Mouse (Mus musculus) MEL (cell line): Measurements from ENCODE around the gene Gls. TPM values are rescaled to one million over a fixed set of nuclear protein-coding genes. Genes with fewer than 3 reads are reported as not detected.

Experiments
- DNase-seq: peaks from one replicate; pipeline ENCODE4 v3.0.0; 2011; ENCODE audit warnings: low read depth, low spot score
- H3K27ac ChIP-seq: 2 replicates; pipeline ENCODE4 v1.5.1; 2012; ENCODE audit warnings: low read depth, mild to moderate bottlenecking, control low read depth, low read length, moderate library complexity; ENCODE audit not compliant: control insufficient read depth
- H3K27me3 ChIP-seq, 2 experiments: fragments of 150-350 bp in 1 of 2; sonication (generic) in 1 of 2; 2 replicates each; pipeline ENCODE4 v1.6.1; 2012; ENCODE audit warnings: low read length in 2 of 2, mild to moderate bottlenecking in 2 of 2, improper control_type of control experiment in 1 of 2, moderate library complexity in 1 of 2; ENCODE audit not compliant: insufficient read depth in 2 of 2, control insufficient read depth in 1 of 2
- H3K36me3 ChIP-seq, 2 experiments: 2 replicates each; pipeline ENCODE4 v1.6.1; 2012 to 2014; ENCODE audit warnings: low read length in 2 of 2, improper control_type of control experiment in 1 of 2, inconsistent platforms in 1 of 2, mild to moderate bottlenecking in 1 of 2; ENCODE audit not compliant: insufficient read depth in 2 of 2, control insufficient read depth in 1 of 2
- H3K4me1 ChIP-seq, 2 experiments: fragments of 150-350 bp in 1 of 2; sonication (generic) in 1 of 2; 2 replicates each; pipeline ENCODE4 v1.6.1; 2012; ENCODE audit warnings: low read length in 2 of 2, improper control_type of control experiment in 1 of 2, mild to moderate bottlenecking in 1 of 2; ENCODE audit not compliant: insufficient read depth in 2 of 2, control insufficient read depth in 1 of 2
- H3K4me3 ChIP-seq, 2 experiments: fragments of 150-350 bp in 1 of 2; sonication (generic) in 1 of 2; 2 replicates each; pipeline ENCODE4 v1.5.1; 2012; ENCODE audit warnings: low read depth in 2 of 2, low read length in 2 of 2, mild to moderate bottlenecking in 2 of 2, moderate library complexity in 2 of 2, control low read depth in 1 of 2, improper control_type of control experiment in 1 of 2; ENCODE audit not compliant: control insufficient read depth in 1 of 2, insufficient read depth in 1 of 2
- H3K79me2 ChIP-seq: 2 replicates; pipeline ENCODE4 v1.6.1; 2012; ENCODE audit warnings: mild to moderate bottlenecking, low read length, moderate library complexity; ENCODE audit not compliant: control insufficient read depth, poor library complexity, insufficient read depth
- H3K9ac ChIP-seq: 2 replicates; pipeline ENCODE4 v1.6.1; 2012; ENCODE audit warnings: low read depth, mild to moderate bottlenecking, control low read depth, low read length, moderate library complexity; ENCODE audit not compliant: control insufficient read depth, poor library complexity, severe bottlenecking
- H3K9me3 ChIP-seq: fragments of 150-350 bp; sonication (generic); replicated peaks from 2 replicates; pipeline ENCODE4 v1.6.1; 2012; ENCODE audit warnings: mild to moderate bottlenecking, low read length, improper control_type of control experiment, moderate library complexity; ENCODE audit not compliant: insufficient read depth
- ELF1 ChIP-seq: IDR thresholded peaks from 2 replicates; pipeline ENCODE4 v1.6.1; 2014; ENCODE audit warnings: low read depth, mild to moderate bottlenecking, inconsistent platforms, low read length, improper control_type of control experiment, moderate library complexity
- ETS1 ChIP-seq: IDR thresholded peaks from 2 replicates; pipeline ENCODE4 v1.6.1; 2012; ENCODE audit warnings: low read depth, mild to moderate bottlenecking, inconsistent platforms, low read length, improper control_type of control experiment, moderate library complexity
- GABPA ChIP-seq: IDR thresholded peaks from 2 replicates; pipeline ENCODE4 v1.6.1; 2012; ENCODE audit warnings: low read depth, mild to moderate bottlenecking, inconsistent platforms, low read length, improper control_type of control experiment, moderate library complexity
- HCFC1 ChIP-seq: IDR thresholded peaks from 2 replicates; pipeline ENCODE4 v1.6.1; 2012; ENCODE audit warnings: low read depth, mild to moderate bottlenecking, inconsistent platforms, low read length, improper control_type of control experiment, moderate library complexity
- JUND ChIP-seq: IDR thresholded peaks from 2 replicates; pipeline ENCODE4 v1.6.1; 2011; ENCODE audit warnings: low read depth, mild to moderate bottlenecking, improper control_type of control experiment, low read length
- MAFK ChIP-seq: IDR thresholded peaks from 2 replicates; pipeline ENCODE4 v1.6.1; 2011; ENCODE audit warnings: low read depth, mild to moderate bottlenecking, low read length, improper control_type of control experiment, borderline replicate concordance
- MAZ ChIP-seq: IDR thresholded peaks from 2 replicates; pipeline ENCODE4 v1.6.1; 2012; ENCODE audit warnings: low read depth, mild to moderate bottlenecking, inconsistent platforms, low read length, improper control_type of control experiment
- MEF2A ChIP-seq: IDR thresholded peaks from 2 replicates; pipeline ENCODE4 v1.6.1; 2014; ENCODE audit warnings: low read depth, mild to moderate bottlenecking, inconsistent platforms, low read length, improper control_type of control experiment; ENCODE audit not compliant: poor library complexity, insufficient replicate concordance, severe bottlenecking; ENCODE audit errors: extremely low read depth
- MXI1 ChIP-seq: IDR thresholded peaks from 2 replicates; pipeline ENCODE4 v1.6.1; 2011; ENCODE audit warnings: mild to moderate bottlenecking, low read depth, low read length, improper control_type of control experiment
- MYB ChIP-seq: IDR thresholded peaks from 2 replicates; pipeline ENCODE4 v1.6.1; 2011; ENCODE audit warnings: mild to moderate bottlenecking, low read depth, low read length, improper control_type of control experiment
- MYC ChIP-seq: IDR thresholded peaks from 2 replicates; pipeline ENCODE4 v1.6.1; 2011; ENCODE audit warnings: low read depth, mild to moderate bottlenecking, low read length, improper control_type of control experiment, moderate library complexity
- POLR2A ChIP-seq, 2 experiments: IDR thresholded peaks; 2 replicates each; pipeline ENCODE4 v1.6.1; 2011 to 2012; ENCODE audit warnings: low read length in 2 of 2, mild to moderate bottlenecking in 2 of 2, control low read depth in 1 of 2, improper control_type of control experiment in 1 of 2, low read depth in 1 of 2, moderate library complexity in 1 of 2; ENCODE audit not compliant: control insufficient read depth in 1 of 2, insufficient read depth in 1 of 2, poor library complexity in 1 of 2
- POLR2AphosphoS5 ChIP-seq: IDR thresholded peaks from 2 replicates; pipeline ENCODE4 v1.6.1; 2012; ENCODE audit warnings: low read depth, borderline replicate concordance, mild to moderate bottlenecking, inconsistent platforms, low read length, moderate library complexity, mixed read lengths
- RAD21 ChIP-seq: IDR thresholded peaks from 2 replicates; pipeline ENCODE4 v1.6.1; 2011; ENCODE audit warnings: mild to moderate bottlenecking, low read depth, low read length, improper control_type of control experiment
- RCOR1 ChIP-seq: IDR thresholded peaks from 2 replicates; pipeline ENCODE4 v1.6.1; 2012; ENCODE audit warnings: low read depth, mild to moderate bottlenecking, inconsistent platforms, low read length, improper control_type of control experiment
- SIN3A ChIP-seq: IDR thresholded peaks from 2 replicates; pipeline ENCODE4 v1.6.1; 2012; ENCODE audit warnings: low read length, improper control_type of control experiment, inconsistent platforms
- SMC3 ChIP-seq: IDR thresholded peaks from 2 replicates; pipeline ENCODE4 v1.6.1; 2011; ENCODE audit warnings: low read depth, low read length, improper control_type of control experiment
- USF1 ChIP-seq: IDR thresholded peaks from 2 replicates; pipeline ENCODE4 v1.6.1; 2014; ENCODE audit warnings: low read depth, mild to moderate bottlenecking, inconsistent platforms, low read length, improper control_type of control experiment, moderate library complexity
- ZKSCAN1 ChIP-seq: IDR thresholded peaks from 2 replicates; pipeline ENCODE4 v1.6.1; 2012; ENCODE audit warnings: low read depth, mild to moderate bottlenecking, inconsistent platforms, low read length, improper control_type of control experiment, moderate library complexity
- ZMIZ1 ChIP-seq: IDR thresholded peaks from 2 replicates; pipeline ENCODE4 v1.6.1; 2012; ENCODE audit warnings: low read depth, mild to moderate bottlenecking, inconsistent platforms, low read length, improper control_type of control experiment, moderate library complexity
- polyA plus RNA-seq, 2 experiments: library from polyadenylated mRNA; stranded (reverse) in 1 of 2; unstranded in 1 of 2; fragments of >175 nt in 1 of 2; fragments of >200 nt in 1 of 2; gene quantifications; 2 replicates each; pipeline versions ENCODE4 v1.2.1 to v1.2.4; 2012; ENCODE audit warnings: low replicate concordance in 2 of 2, low read depth in 1 of 2; ENCODE audit not compliant: insufficient read length in 2 of 2, insufficient read depth in 1 of 2, missing spikeins in 1 of 2
- total RNA-seq: library from RNA; depleted of rRNA; stranded (reverse); fragments of 300-350 nt; gene quantifications from 2 replicates; pipeline ENCODE4 v1.2.3, GENCODE M21; 2012

Gene Gls
- total and polyA plus RNA-seq, 3 experiments = 57.2 to 121 (median 91.9) TPM

DNA sequence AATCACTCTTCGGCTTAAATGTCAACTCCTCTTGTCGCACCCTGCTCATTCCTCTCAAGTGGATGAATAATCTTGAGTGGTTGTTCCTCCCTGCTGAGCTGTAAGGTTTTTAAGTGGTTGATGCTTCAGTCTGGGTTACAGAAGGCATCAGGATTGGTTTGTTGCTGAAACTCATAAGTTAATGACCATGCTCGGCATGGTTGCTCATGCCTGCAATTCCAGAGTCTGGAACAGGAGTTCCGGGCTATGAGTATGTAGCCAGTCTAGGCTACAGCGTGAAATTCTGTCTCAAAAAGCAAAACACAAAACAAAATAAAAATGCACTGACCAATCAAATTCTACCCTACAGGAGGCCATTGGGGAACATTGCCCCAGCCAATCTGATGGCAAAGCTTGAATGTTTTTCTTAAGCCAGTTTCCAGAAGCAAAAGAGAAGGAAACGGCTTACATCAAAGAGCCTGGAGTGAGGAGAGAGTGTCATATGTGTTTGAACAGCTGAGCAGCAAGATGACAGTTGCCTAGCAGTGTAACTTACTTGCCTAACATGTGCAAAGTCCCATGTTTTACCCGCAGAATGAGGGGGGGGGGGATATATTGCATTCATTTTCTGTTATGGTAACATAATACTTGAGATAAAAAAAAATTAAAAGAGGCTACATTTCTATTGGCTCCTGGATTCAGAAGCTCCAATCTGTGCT lies 18.2 kb upstream of the Gls start:
- Histone ChIP-seq H3K4me3 (no peak overlapping the region), H3K27ac (no peak overlapping the region), H3K36me3 (no peaks in the 10 kb centered on the region), H3K4me1 (no peaks in the 10 kb centered on the region), H3K27me3 (peaks cover 7 to 11% of the 10 kb centered on the region in 2 experiments), H3K79me2 (no peaks in the 10 kb centered on the region), H3K9me3 (no peaks in the 10 kb centered on the region), H3K9ac (no peak overlapping the region)
- DNase-seq = no peak
- TF ChIP-seq USF1 (no peak), MYC (no peak), MAFK (no peak), ELF1 (no peak), ZMIZ1 (no peak), POLR2A (IDR thresholded peaks at IDR 0.05; ENCODE audit: control insufficient read depth in 1 of 2, insufficient read depth in 1 of 2, low read depth in 1 of 2, low read length in 2 of 2, poor library complexity in 1 of 2) (no peak), MEF2A (no peak), SMC3 (no peak), MAZ (no peak), POLR2AphosphoS5 (no peak)

DNA sequence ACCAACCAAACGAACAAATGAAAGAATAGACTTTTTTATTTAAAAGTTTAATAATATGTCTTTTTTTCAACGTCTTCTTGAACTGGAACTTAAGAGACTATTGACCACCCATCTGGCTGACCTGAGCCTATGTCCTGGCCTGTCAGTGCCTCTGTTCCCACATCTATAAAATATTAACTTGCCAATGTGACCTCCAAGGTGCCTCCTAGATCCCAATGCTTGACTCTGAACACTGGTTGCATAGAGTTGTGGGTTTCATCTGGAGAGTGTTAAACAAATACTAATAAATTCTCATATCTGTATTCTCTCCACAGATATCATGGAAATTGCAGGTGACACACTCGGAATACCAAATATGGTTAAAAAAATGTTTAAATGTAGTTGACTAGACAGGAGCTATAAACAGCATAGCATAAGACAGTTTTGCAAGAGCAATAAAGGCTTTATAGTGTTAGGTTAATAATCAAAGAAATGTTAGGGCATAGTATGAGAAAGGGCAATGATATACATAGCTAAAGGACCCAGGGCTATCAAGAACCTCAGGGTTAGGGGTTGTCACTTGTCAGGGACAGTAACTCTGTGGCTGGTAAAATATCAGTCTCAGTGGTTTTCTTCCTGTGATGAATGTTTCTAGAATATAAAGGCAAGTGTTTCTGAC lies 16.0 kb upstream of the Gls start:
- Histone ChIP-seq H3K79me2 (no peaks in the 10 kb centered on the region), H3K4me3 (no peak overlapping the region), H3K9ac (no peak overlapping the region), H3K9me3 (no peaks in the 10 kb centered on the region), H3K27me3 (peaks cover 8 to 11% of the 10 kb centered on the region in 2 experiments), H3K4me1 (no peaks in the 10 kb centered on the region), H3K27ac (no peak overlapping the region), H3K36me3 (no peaks in the 10 kb centered on the region)
- DNase-seq = no peak
- TF ChIP-seq JUND = no peak
- no peak for TF ChIP-seq MYC
- no peak for TF ChIP-seq ETS1
- no peak for TF ChIP-seq SIN3A
- no peak for TF ChIP-seq MYB
- no peak for TF ChIP-seq USF1

DNA sequence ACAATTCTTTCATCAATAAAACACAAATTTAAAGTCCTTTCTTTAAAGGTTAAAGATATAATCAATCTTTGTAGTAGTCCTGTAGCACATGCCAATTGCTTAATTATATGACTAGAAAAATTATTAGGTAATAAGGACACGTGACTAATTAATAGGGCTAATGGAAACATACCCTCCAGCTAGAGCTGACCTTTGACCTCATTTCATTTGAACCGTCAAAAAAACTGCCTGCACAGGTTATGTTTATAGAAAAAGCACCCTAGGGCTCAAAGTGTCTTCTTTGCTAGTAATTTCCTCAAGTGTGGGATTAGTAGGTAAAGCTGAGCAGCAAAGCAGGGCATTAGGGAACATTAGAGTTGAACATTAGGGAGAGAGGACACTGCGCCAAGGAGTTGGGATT lies 9.2 kb upstream of the Gls start:
- Histone ChIP-seq H3K9ac (no peak overlapping the region), H3K27me3 (peaks cover 7 to 9% of the 10 kb centered on the region in 2 experiments), H3K4me3 (no peak overlapping the region), H3K9me3 (no peaks in the 10 kb centered on the region), H3K27ac (no peak overlapping the region), H3K79me2 (no peaks in the 10 kb centered on the region), H3K36me3 (no peaks in the 10 kb centered on the region), H3K4me1 (no peaks in the 10 kb centered on the region)
- TF ChIP-seq RAD21 (no peak), USF1 (no peak), MEF2A (no peak), HCFC1 (no peak), ZKSCAN1 (no peak), MXI1 (no peak), RCOR1 (no peak), MYB (no peak), GABPA (no peak), POLR2AphosphoS5 (no peak)
- no peak for DNase-seq
